Mouse (Mus musculus): Measurements from ENCODE around the gene Klf2.

Gene Klf2

DNA sequence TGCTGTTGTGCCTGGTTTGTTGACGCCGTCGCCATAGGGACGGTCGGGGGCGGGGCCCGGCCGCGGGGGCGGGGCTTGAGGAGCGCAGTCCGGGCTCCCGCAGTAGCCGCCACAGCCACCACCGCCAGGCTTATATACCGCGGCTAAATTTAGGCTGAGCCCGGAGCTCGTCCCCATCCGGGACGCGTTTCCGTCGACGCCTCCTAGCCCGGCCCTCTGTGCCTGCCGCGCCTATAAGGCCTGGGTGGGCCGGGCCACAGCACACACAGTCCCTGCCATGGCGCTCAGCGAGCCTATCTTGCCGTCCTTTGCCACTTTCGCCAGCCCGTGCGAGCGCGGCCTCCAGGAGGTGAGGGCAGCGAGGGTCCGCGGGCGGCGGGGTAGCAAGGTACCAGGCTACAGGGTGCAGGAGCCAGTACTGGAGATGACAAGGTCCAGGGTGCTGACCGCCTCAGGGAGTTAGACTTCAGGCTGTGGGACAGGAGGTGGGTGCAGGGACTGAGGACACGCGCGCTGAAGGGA is at the start of gene Klf2:
Gene Klf2, plus strand, starts transcription at position 233 of the 522 bp plus-strand sequence.
- peak; percentile 54 for DNase-seq (ENCODE audit: extremely low spot score, low read depth, low spot score)

DNA sequence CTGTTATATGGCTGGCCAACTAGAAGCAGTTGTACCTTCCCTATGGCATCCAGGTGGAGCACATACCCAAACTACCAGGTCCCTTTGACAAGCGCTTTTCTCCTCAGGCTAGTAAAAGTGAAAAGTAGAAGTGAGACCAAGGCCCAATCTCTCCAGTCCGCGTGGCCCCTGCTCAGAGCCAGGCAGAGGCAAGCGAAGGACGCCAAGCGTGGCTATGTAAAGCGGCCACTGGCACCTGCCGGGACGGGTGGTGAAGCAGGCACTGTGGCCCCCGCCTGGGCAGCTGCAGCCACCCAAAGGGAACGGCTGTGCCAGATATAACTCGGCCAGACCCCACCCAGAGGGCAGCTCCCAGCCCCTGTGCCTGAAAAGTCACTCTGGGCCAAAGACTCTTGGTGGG is 48.2 kb upstream of the Klf2 start:
- no peak for DNase-seq (ENCODE audit: extremely low spot score, low read depth, low spot score)

DNA sequence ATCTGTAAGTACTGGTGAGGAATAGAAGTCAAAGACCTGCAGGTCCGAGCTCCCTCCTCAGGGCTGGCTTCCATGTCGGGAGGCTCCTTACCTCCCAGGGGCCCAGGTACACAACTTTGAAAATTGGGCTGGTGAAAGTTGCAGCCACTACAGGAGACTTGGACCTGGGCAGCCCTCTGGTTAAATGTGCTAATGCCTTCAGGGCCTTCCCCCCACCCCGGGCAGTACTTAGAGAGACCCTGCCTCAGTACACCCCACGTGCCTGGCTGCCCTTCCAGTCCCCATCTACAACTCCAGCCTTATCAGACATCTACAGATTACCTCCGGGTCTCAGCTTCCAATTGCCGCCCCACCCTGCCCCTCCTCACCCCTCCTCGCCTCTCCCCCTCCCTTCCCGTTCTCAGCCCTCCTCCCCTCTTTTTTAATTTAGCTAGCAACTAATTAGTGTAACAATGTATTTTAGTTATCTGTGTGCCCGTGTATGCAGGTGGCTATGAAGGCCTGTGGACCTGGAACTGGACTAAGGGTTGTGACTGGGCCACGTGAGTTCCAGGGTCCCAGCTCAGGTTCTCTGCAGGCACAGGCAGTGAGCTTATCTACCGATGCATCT is 47.7 kb upstream of the Klf2 start:
- no peak for DNase-seq (ENCODE audit: extremely low spot score, low read depth, low spot score)

DNA sequence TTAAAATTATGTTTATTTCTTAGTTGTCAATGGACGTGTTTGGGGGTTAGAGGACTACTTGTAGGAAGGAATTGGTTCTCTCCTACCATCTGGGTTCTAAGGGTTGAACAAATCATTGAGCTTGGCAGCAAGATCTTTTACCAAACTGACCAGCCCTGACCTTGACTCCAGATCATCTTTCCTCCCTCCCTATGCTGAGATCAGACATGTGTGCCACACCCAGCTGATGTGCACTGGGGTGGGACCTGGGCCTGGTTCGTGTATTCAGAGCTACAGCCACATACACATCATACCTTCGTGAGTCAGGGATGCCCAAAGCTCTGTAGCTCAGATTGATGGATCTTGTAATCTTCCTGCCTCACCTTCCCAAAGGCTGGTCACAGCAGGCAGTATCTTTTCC is 47.1 kb upstream of the Klf2 start:
- DNase-seq (ENCODE audit: extremely low spot score, low read depth, low spot score), result no peak

DNA sequence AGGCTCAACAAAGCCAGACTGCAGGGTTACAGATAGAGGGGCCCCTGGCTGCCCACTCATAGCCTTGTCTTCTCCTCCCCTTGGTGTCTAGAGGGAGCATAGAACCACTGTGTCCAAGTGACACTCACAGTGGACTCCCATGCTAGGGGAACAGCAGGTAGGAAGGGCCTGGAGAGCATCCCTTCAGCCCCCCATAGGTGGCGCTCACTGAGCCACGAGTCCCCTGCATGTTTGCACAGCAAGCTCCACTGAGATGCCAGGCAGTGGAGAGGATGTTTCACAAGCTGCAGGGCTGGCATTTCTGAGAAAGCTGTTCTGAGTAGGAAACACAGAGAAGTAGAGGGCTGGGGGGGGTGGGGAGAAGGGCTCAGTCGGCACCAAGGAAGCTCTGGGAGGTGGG is 46.5 kb upstream of the Klf2 start:
- DNase-seq (ENCODE audit: extremely low spot score, low read depth, low spot score), result no peak

DNA sequence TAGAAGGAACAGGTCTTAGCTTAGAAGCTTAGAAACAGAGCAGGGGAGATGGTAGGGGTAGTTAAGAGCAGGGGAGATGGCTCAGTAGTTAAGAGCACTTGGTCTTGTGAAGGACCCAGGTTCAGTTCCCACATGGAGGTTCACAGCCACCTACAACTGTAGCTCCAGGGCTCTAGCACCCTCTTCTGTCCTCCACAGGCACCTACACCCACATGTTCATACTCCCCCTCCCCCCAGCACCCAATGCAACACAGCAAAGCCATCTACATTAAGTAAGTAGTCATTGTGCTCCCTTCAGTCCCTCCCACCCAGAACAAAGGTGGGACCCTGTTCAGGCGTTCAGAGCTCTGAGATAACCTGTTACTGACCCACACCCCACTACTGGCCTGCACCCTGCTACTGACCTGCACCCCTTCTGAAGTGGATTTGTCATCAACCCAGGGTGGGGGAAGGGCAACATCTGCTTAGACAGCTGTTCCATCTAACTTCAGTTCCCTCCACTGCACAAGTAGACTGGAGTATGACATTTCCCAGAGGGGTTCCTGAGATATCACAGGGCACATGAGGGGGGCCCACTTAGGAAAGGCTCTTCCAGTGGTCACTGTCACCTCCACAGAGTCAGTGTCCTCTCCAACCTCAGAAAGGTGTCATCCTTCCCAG is 45.6 kb upstream of the Klf2 start:
- DNase-seq (ENCODE audit: extremely low spot score, low read depth, low spot score), result no peak

DNA sequence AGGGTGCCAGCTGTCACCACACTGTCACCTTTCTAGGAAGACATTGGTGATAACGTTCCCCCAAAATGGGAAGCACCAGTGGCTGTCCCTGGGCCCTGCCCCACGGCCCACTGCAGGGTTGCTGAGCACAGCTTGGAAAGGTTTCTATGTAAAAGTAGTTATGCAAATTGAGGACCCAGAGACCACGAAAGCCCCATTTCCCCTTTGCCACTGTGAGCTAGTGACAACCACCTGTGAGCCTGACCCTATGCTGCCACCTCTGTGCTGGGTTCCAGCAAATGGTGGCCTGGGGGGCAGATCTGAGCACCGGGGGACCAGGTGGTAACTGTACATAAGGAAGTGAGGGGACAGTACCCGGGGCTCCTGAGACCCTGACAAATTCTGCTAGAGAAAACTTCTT is 45.0 kb upstream of the Klf2 start:
- DNase-seq (ENCODE audit: extremely low spot score, low read depth, low spot score), result no peak

DNA sequence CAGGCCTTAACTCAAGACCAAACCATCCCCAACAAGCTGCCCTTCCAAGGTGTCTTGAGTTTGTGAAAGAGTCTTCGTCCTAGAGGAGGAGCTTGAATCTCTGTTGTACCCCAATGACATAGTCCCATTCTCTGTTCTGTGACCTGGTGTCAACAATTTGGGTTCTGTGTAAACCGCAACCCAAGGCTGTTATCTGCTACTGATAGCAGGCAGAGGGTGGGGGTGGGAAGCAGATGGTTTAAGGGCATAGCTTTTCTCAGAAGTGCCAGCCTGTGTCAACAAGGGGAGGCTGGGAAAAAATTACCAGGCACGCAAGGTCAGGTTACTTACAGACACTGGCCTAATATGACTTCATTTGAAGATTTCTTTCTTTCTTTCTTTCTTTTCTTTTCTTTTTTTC is 41.6 kb upstream of the Klf2 start:
- no peak for DNase-seq (ENCODE audit: extremely low spot score, low read depth, low spot score)

DNA sequence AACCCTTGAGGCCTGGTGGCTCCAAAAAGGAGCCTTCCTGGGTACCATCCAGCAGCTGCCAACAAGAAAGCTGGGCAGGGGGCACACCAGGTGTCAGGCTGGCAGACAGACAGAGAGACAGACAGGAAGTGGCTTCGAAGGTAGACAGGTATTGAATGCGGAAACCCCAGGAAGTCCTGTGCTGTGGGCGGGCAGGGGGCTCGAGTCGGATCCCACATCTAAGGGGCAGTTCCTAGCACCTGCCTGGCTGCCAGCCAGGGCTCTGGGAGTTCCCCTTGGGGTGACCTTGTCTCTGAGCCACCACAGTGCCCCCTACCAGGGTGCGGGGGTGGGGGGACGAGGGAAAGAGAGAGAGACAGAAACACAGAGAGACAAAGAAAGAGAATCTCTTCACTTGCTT is 39.7 kb upstream of the Klf2 start:
- no peak for DNase-seq (ENCODE audit: extremely low spot score, low read depth, low spot score)

DNA sequence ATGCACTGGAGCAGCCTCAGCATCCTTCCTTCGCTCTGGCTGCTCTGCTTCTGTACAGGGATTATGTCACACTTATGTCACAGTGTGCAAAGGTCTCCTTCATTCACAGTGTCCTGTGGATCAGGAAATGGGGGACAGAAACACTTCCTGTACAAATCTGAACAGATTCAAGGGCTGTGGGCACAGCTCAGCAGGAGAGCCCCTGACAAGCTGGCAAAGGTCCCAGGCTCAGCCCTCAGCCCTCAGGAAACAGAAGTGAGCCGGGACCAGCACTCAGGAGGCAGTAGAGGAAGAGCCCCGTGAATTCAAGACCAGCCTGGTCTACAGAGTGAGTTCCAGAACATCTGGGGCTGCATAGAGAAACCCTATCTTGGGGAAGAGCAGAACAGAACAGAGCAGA is 37.2 kb upstream of the Klf2 start:
- no peak for DNase-seq (ENCODE audit: extremely low spot score, low read depth, low spot score)

DNA sequence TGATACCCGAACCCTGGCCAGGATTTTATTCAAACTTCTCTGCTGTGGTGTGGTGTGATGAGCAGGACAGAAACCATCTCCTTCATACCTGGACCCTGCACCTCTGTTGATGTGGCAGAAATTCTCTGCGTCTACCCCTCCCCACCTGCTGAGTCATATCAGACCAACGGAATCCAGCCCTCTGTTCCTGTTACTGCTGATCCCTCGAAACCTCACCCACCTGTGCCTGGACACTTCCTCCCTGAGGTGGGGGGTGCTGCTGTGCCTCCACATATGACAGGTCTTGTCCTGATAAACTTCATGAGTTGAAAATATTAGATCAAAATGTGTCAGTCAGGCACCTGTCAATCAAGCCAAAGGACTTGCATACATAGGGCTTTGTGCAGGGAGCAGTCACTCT is 33.5 kb upstream of the Klf2 start:
- DNase-seq (ENCODE audit: extremely low spot score, low read depth, low spot score), result no peak

DNA sequence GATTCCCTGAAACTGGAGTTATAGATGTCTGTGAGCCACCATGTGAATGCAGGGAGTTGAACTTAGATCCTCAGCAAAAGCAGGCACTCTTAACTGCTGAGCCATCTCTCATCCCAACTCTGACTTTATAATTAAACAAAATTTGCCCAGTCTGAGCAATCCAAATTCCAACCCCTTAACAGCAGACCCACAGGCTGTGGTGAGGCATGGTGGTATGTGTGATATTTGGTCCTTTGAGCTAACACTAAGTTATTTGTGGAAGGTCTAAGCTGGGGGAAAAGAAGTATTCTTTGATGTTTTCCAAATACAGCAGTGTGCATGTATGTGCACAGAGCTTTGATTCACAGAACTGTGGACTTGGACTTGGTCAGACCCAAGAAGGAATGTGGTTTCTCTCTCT is 29.8 kb upstream of the Klf2 start:
- DNase-seq (ENCODE audit: extremely low spot score, low read depth, low spot score), result no peak

DNA sequence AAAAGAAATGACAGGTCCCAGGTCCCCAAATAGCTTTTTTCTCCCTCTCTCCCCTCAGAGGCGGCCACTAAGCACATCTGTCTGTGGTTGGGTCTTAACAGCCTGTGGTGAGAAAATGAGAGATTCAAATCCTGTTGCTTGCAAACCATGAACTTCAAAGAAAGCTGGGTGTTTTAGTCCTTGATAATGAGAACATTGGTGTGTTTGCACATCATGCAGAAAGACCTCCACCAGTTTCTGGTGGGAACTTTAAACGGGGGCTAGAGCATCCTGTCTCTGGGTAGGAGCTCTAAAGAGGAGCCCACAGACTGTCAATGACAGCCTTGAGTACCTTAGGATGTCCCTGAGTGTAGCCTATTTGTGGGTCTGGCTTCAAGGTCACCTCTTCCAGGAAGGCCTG is 27.7 kb upstream of the Klf2 start:
- DNase-seq (ENCODE audit: extremely low spot score, low read depth, low spot score), result no peak

DNA sequence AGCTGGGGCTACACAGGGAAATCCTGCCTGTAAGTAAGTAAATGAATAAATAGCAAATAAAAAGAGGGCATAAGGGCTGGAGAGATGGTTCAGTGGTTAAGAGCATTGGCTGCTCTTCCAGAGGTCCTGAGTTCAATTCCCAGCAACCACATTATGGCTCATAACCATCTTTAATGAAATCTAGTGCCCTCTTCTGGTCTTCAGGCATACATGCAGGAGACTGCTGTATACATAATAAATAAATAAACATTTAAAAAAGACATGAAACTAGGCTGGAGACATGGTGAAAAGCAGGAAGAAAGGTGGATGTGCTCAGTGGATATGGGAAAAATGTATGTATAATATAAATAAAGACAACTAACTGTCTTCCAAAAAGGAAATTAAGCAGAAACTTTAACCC is 25.5 kb upstream of the Klf2 start:
- DNase-seq (ENCODE audit: extremely low spot score, low read depth, low spot score), result no peak

DNA sequence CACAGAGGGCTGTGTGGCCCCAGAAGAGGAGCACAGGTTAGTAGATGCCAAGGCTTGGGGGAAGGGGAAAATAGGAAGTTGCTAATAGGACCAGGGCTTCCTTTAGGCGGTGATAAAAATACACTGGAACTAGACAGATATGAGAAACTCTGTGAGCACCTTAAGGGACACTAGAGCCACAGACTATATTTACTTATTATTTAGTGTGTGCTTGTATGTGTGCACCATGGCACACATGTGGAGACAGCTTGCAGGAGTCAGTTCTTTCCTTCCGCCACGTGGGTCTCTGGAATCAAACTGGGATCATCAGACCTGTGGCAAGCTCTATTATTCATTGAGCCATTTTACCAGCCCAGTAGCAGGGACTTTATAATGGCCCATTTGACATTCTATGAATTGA is 23.7 kb upstream of the Klf2 start:
- no peak for DNase-seq (ENCODE audit: extremely low spot score, low read depth, low spot score)

DNA sequence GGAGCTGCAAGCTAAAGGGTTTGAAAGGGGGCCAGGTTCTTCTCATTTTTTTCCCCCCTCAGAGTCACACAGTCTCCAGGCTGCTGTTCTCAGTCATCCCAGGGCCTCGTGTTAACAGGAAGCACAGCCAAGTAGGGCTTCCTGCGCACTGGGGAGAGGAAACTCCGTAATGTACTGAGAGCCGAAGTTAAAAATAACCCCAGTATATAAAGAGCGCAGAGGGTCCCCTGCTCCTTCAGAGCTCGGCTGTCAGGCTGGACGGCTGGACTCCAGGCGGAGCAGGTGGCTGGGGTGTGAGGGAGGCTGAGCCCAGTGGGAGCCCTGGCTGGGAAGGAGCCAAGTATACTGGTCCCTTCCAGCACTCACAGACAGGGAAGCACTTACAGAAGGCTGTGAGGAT is 23.2 kb upstream of the Klf2 start:
- no peak for DNase-seq (ENCODE audit: extremely low spot score, low read depth, low spot score)

DNA sequence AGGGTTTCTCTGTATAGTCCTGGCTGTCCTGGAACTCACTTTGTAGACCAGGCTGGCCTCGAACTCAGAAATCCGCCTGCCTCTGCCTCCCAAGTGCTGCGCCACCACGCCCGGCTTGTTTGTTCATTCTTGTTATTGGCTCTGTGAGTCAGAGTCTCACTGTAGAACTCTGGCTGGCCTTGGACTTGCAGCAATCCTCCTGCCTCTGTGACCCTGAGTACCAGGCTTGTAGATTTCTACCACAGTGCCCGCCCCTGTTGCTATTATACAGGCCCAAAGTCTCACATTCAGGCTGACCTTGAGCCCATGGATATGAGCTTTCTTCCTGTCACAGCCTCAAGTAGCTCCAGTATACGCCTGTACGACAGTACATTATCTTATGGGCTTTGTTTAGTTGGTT is 22.3 kb upstream of the Klf2 start:
- DNase-seq (ENCODE audit: extremely low spot score, low read depth, low spot score), result no peak

DNA sequence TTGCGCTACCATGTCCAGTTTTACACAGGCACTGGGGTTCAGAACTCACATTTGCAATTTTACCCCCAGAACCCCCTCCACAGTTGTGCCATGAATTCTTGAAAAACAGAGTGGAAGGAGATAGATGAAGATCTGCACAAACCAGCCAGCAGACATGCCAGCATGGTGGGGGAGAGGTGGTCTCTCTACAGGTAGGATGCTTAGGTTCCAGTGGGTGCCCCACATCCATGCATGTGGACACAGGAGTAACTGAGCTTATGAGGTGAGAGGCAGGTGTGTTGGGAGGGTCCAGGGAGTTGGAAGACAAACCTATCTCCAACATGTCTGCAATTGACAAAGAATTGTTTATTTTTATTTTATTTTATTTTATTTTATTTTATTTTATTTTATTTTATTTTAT is 19.9 kb upstream of the Klf2 start:
- DNase-seq (ENCODE audit: extremely low spot score, low read depth, low spot score), result no peak

DNA sequence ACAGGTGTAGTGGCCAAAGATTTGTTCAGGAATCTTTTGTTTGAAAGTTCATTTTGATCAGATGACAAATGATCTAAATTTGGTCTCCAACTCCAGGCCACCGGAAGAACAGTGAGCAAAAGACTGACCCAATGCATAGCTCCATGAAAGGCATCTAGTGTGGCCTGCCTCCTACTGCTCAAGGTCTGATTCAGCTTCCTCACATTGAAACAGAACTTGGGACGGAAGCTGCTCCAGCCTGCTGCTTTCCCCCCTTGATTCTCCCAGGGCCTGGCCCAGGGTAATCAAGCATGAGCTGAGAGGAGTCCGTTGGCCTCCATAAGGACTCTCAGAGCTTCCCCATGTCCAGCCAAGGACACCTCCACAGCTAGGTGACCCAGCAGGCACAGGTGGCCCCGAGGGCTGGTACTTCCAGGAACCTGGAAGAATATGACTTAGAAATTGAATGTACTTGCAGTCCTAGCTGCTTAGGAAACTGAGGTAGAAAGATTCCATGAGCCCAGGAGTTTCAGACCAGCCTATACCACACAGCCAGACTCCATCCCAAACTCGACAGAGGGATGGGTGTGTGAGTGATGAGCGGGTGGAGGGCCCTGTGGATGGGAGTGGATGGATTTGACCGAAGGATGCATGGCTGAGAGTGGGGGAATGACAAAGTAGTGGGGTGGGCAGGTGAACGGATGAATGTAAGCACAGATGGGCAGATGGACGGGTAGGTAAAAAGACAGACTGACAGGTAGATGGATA is 18.0 kb upstream of the Klf2 start:
- no peak for DNase-seq (ENCODE audit: extremely low spot score, low read depth, low spot score)

DNA sequence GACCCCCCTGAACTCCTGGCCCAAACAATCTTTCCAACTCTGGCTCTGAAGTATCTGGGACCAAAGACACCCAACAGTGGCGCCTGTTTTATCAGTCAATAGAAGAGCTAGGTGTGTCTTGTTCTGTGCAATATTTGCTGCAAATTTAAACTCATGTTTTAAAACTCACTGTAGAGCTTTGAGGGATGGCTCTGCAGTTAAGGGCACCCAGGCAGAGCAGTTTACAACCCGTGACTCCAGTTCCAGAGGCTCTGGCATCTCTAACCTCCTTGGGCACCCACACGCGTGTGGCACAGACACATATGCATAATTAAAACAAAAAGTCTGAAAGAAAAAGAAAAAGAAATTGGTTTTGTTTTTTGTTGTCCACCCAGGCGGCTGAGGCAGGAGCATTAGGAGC is 17.3 kb upstream of the Klf2 start:
- DNase-seq (ENCODE audit: extremely low spot score, low read depth, low spot score), result no peak

DNA sequence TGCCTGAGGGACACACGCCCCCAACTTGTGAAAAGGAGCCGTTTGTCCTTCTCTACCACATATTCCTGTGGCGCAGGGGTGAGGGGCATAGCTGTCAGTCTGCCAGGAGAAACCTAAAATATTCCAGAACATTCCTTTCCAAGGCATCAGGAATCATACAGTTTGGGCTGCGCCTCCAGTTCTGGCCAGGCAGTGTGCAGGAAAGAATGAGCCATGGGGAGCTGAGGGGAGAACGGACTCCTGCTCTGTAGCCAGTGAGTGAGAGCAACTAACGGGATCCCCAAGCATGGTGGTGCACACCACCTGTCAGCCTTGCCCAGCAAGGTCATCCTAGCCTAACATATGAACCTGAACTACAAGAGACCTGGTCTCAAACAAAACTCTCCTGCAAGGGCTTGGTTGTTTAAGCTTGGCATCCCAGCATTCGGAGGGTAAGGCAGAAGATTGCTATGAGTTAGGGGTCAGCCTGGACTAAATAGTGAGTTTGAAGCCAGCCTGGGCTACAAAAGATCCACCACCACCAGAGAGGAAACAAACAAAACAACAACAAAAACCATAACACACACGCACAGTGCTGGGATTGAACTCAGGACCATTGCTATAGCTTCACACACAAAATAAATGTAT is 15.7 kb upstream of the Klf2 start:
- no peak for DNase-seq (ENCODE audit: extremely low spot score, low read depth, low spot score)

DNA sequence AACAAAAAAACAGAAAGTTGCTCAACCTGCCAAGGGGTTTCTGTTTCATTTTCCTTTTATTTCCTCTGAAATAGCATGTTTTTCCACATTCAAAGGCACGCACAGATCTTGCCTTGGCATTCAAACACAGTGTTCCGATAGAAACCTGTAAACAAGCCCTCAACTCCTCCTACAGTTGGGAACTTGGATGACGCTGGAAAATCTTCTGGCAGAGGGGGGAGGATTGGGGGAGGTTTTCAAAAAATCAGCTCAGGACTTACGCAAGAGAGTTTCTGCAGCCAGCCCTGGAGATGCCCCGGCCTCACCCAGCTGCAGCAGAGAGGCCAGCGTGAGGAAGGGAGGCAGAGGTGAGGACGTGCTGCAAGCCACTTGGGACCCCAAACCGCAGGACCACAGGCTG is 15.2 kb upstream of the Klf2 start:
- no peak for DNase-seq (ENCODE audit: extremely low spot score, low read depth, low spot score)

Data from hindlimb bud, embryonic 11.5 days (tissue).